Comparison of ENCODE assay signal across 12 mouse cellular contexts in the genomic region with DNA sequence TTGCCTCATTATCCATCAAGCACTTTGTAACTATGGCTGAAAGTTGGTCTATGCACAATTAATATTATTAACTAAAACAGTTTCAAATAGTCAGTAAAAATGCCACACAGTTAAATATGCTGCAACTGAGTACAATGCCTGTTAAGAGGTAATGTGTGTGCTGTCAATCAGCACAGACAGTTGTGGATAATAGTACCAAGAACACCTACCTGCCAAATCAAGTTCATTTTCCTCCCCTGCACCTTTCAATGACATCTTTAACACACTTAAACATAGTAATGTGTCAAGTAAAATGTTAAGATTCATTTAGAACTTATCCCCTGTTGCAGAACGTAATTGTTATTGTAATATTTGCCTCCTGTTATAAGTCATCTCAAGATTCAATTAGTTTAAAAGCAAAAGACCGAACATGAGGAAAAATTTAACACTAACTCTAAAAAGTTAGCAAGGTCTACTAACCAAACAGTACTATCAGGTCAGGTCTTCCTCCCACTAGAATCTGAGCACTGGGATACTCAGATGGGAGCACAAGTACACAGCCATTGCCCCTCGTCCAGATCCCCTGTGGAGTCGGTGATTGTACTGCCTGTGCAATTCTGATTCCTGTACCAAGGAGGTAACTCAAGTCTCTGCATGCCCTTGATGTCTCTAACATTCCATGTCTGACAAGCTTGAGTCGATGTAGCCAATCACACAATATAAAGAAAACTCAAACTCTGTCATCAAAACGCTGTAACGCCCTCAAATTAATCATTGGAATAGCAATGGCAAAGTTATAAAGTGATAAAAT.
"Had no signal": no experiment of that assay in that cellular context is flagged by ENCODE, and none has a peak within 500 bp of the region (broad histone marks: within the 10 kb centered on the region; RNA-seq: fewer than 3 reads in every experiment).

No protein-coding gene starts in this region.

- H3K9me3 ChIP-seq: limb, embryonic 12.5 days had no signal

- H3K36me3 ChIP-seq: midbrain, embryonic 12.5 days had no signal

- H3K4me3 ChIP-seq: left cerebral cortex, adult 2 months; limb, embryonic 12.5 days; midbrain, embryonic 12.5 days had no signal

- H3K9ac ChIP-seq: limb, embryonic 12.5 days; lung, embryonic 14.5 days; midbrain, embryonic 12.5 days had no signal

- H3K27me3 ChIP-seq: limb, embryonic 12.5 days; midbrain, embryonic 12.5 days had no signal

- DNase-seq: kidney, adult 2 months; kidney, postnatal 25 days; lung, embryonic 14.5 days; lung, postnatal 14 days; right cerebral cortex, adult 18-20 months; right cerebral cortex, postnatal 25 days; thymus, postnatal 36 days had no signal

- H3K4me1 ChIP-seq: limb, embryonic 12.5 days; midbrain, embryonic 12.5 days had no signal

- H3K27ac ChIP-seq: left cerebral cortex, adult 2 months; limb, embryonic 12.5 days; midbrain, embryonic 12.5 days had no signal

- ATAC-seq: midbrain, embryonic 16.5 days had no signal

- H3K4me2 ChIP-seq: limb, embryonic 12.5 days; liver, embryonic 11.5 days; lung, embryonic 14.5 days; midbrain, embryonic 12.5 days had no signal
